Mouse (Mus musculus): ENCODE measurements around the gene Atp2a3.

DNA sequence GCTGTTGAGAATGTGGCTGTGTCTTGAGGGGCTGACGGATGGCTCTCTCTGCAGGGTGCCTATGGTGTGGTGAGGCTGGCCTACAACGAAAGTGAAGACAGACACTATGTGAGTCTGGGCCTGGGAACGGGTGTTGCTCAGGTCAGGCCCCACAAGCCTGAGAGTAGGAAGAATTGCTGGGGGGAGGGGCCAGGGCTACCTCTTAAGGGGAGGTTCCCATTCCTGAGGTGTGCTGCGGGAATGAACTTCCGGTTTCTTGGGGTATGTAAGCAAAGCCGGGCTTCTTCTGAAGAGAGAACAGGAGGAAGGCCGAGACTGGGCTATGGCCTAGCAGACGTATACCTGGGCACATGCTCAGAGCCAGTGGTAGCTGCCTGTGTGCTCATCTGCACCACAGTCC is 66.0 kb downstream of the Atp2a3 start:
- no peak for TF ChIP-seq POLR2A (IDR thresholded peaks at IDR 0.05; ENCODE audit: extremely low read depth, insufficient read depth, low read length)
- no peak for TF ChIP-seq CTCF (IDR thresholded peaks at IDR 0.05; ENCODE audit: extremely low read depth, insufficient read depth, low read length)
